Mouse (Mus musculus): ENCODE measurements around the gene Rps12. TPM values are rescaled to one million over a fixed set of nuclear protein-coding genes. Genes with fewer than 3 reads are reported as not detected.
A peak's percentile ranks its signal among the peaks of the same experiment; 100 is the strongest.

Gene Rps12
- total and polyA plus RNA-seq, 2 experiments from 2014 or later, result 142 to 1,859 TPM

DNA sequence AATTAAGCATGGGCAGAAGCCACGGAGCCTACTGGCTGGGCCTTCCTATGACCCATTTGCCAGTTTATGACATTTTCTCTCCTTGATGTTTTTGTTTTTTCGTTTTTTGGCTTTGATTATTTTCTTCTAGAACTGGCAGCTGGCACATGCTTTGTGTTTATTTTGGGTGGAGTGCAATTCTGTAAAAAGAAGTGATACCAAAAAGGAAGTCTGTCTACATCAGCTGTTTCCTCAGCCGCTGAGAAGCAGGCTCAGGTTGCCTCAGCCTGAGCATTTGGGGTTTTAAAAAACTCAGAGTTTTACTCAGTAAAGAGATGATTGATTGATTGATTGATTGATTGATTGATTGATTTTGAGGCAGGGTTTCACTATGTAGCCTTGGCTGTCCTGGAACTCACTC lies 15.8 kb upstream of the Rps12 start:
- ATAC-seq (ENCODE audit: low FRiP score) (no peak), DNase-seq (ENCODE audit: low spot score) (no peak)
- H3K4me2 ChIP-seq (ENCODE audit: low read depth, low read length, poor library complexity, severe bottlenecking), result no peak overlapping the region
- H3K9me3 ChIP-seq (ENCODE audit: low read length), result no peaks in the 10 kb centered on the region
- H3K4me3 ChIP-seq (ENCODE audit: low read depth, low read length), result no peak overlapping the region
- no peak overlapping the region for H3K27ac ChIP-seq (ENCODE audit: low read depth, low read length)
- TF ChIP-seq CTCF (IDR thresholded peaks at IDR 0.05), result no peak
- H3K9ac ChIP-seq (replicated peaks; ENCODE audit: low read length, poor library complexity, severe bottlenecking), result no peak overlapping the region
- no peaks in the 10 kb centered on the region for H3K27me3 ChIP-seq (ENCODE audit: insufficient read depth, low read length)
- peaks cover 3% of the 10 kb centered on the region; the same call in 1 of the 2 replicates for H3K4me1 ChIP-seq (ENCODE audit: insufficient read depth, low read length)
- 74% methylated on average over 3 of the region's 3 CpGs for WGBS
- peaks cover 14% of the 10 kb centered on the region; the same call in 1 of the 2 replicates for H3K36me3 ChIP-seq (ENCODE audit: insufficient read depth, low read length)

DNA sequence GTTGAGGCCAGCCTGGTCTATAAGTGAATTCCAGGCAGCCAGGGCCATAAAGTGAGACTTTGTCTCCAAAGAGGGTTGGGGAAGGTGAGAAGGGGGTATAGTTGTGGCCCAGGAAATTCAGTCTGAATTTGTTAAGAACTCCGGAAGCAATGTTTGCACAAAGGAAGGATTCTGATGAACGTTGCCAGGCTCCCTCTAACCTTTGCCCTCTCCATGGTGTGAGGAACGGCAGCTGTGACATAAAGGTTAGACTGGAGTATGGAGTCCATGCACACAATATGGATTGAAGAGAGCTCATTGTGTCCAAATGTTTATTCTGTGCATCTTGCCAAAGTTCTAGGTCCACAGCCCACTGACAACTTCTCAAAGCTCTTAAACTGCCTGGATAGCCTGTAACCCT lies 12.9 kb upstream of the Rps12 start:
- no peak overlapping the region for H3K4me3 ChIP-seq (ENCODE audit: low read depth, low read length)
- H3K9me3 ChIP-seq (ENCODE audit: low read length), result no peaks in the 10 kb centered on the region
- no peak overlapping the region for H3K27ac ChIP-seq (ENCODE audit: low read depth, low read length)
- no peaks in the 10 kb centered on the region for H3K27me3 ChIP-seq (ENCODE audit: insufficient read depth, low read length)
- TF ChIP-seq CTCF (IDR thresholded peaks at IDR 0.05), result no peak
- no peak overlapping the region for H3K9ac ChIP-seq (replicated peaks; ENCODE audit: low read length, poor library complexity, severe bottlenecking)
- H3K4me2 ChIP-seq (ENCODE audit: low read depth, low read length, poor library complexity, severe bottlenecking), result no peak overlapping the region
- DNase-seq (ENCODE audit: low spot score), result no peak
- H3K4me1 ChIP-seq (ENCODE audit: insufficient read depth, low read length), result peaks cover 3% of the 10 kb centered on the region; the same call in 1 of the 2 replicates
- WGBS, result 24% methylated on average over 3 of the region's 3 CpGs
- ATAC-seq (ENCODE audit: low FRiP score), result no peak
- peaks cover 9% of the 10 kb centered on the region; the same call in 1 of the 2 replicates for H3K36me3 ChIP-seq (ENCODE audit: insufficient read depth, low read length)

DNA sequence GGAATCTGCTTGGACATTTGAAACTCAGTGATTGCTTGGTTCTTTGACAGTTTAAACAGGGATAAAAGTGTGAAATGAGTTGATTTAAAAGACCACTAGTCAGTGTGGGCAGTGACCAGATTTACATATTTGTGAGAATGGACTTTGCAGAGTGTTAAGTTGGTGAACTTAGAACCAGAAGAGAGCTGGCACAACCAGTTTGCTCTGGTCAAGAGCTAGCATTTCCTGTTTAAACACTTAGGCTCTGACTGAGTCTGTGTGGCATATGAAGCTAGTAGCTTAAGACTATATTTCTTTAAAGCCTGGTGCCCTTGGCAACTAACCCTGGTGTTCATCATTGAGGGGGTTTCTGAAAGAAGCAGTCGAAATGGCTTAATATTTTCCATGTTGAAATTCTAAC lies 11.1 kb upstream of the Rps12 start:
- TF ChIP-seq CTCF (IDR thresholded peaks at IDR 0.05), result no peak
- peaks cover 3% of the 10 kb centered on the region; the same call in 1 of the 2 replicates for H3K4me1 ChIP-seq (ENCODE audit: insufficient read depth, low read length)
- WGBS, result 90% methylated on average over 1 of the region's 1 CpGs
- no peak overlapping the region for H3K4me3 ChIP-seq (ENCODE audit: low read depth, low read length)
- no peaks in the 10 kb centered on the region for H3K9me3 ChIP-seq (ENCODE audit: low read length)
- peaks cover 7% of the 10 kb centered on the region; the same call in 1 of the 2 replicates for H3K36me3 ChIP-seq (ENCODE audit: insufficient read depth, low read length)
- no peak overlapping the region for H3K9ac ChIP-seq (replicated peaks; ENCODE audit: low read length, poor library complexity, severe bottlenecking)
- no peak for ATAC-seq (ENCODE audit: low FRiP score)
- peak overlapping the region; percentile 70 for H3K4me2 ChIP-seq (ENCODE audit: low read depth, low read length, poor library complexity, severe bottlenecking)
- H3K27ac ChIP-seq (ENCODE audit: low read depth, low read length), result no peak overlapping the region
- no peak for DNase-seq (ENCODE audit: low spot score)
- no peaks in the 10 kb centered on the region for H3K27me3 ChIP-seq (ENCODE audit: insufficient read depth, low read length)

DNA sequence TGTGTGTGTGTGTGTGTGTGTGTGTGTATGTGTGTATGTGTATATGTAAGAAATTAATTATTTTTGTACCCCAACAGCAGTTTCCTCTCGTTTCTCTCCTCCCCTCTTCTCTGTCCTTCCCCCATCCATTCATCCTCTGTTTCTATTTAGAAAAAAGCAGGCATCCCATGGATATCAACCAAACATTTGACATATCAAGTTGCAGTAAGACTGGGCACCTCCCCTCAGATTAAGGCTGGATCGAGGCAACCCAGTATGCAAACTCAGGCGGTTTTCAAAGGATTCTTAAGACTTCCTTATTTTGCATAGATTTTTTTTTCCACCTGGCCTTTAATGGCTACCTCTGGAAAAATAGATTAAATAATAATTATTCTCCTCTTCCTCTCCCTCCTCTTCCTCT lies 10.5 kb upstream of the Rps12 start:
- WGBS, result 5% methylated on average over 3 of the region's 3 CpGs

DNA sequence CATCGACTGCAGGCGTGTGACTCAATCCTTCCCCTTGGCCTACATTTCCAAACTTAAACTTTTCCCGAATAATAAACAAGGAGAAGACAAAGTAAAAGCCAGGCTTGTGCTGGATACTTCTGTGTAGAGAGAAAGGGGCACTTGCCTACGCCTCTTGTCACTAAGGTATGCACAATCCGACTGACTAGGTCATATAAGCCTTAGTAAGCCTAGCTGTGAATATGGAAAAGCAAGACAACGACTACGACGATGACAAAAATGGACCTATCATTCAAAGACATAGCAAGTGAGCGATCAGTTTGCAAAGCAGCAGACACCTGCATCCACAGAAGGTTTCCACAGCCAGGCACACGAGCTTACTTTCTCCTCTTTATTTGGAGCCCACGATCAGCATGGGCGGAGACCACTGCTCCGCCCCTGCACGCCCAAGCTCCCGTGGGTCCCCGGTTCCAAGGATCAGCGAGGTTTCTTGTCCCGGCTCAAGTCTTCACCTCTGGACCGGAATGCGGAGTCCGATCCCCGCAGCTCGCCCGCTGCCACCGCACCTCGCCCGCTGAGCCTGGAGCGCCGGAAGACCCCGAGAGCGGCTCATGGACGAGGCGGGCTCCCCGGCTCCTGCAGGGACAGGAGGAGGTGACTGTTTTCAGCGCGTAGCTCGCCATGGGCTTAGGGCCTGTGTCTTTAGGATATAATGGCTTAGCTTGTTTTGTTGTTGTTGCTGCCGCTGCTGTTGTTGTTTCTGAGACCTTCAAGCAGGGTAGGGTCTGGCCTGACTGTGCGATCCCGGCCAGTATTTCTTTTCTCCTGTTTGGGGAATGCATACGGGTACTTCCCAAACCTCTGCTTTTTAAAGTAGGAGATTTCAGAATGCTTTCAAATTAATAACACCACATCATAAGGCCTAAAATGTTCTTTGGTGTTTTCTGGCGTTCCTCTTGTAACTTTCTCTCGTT lies 9.8 kb upstream of the Rps12 start, which contains the start of gene Slc18b1:
TSS of gene Slc18b1 (plus strand) at position 436 of the 953 bp plus-strand sequence.
- 1% methylated on average over 43 of the region's 43 CpGs for WGBS
- ATAC-seq (ENCODE audit: low FRiP score), result peak; percentile 68

More for the DNA sequence above, 10.5 kb upstream of the Rps12 start:
- Histone ChIP-seq H3K9ac (replicated peaks; ENCODE audit: low read length, poor library complexity, severe bottlenecking) (no peak overlapping the region; the same call in 1 of the 2 replicates), H3K27me3 (ENCODE audit: insufficient read depth, low read length) (no peaks in the 10 kb centered on the region), H3K4me3 (ENCODE audit: low read depth, low read length) (peak overlapping the region; percentile 67), H3K4me2 (ENCODE audit: low read depth, low read length, poor library complexity, severe bottlenecking) (peak overlapping the region; percentile 70), H3K9me3 (ENCODE audit: low read length) (no peaks in the 10 kb centered on the region), H3K27ac (ENCODE audit: low read depth, low read length) (no peak overlapping the region), H3K4me1 (ENCODE audit: insufficient read depth, low read length) (peaks cover 3% of the 10 kb centered on the region; the same call in 1 of the 2 replicates), H3K36me3 (ENCODE audit: insufficient read depth, low read length) (peaks cover 7% of the 10 kb centered on the region; the same call in 1 of the 2 replicates)
- TF ChIP-seq CTCF (IDR thresholded peaks at IDR 0.05), result no peak
- ATAC-seq (ENCODE audit: low FRiP score) (no peak), DNase-seq (ENCODE audit: low spot score) (no peak)

More for the DNA sequence above, 9.8 kb upstream of the Rps12 start, which contains the start of gene Slc18b1:
- TF ChIP-seq CTCF (IDR thresholded peaks at IDR 0.05), result no peak
- peak within 1 kb of the TSS; percentile 59 for H3K27ac ChIP-seq (ENCODE audit: low read depth, low read length)
- peak; percentile 41 for DNase-seq (ENCODE audit: low spot score)
- H3K9me3 ChIP-seq (ENCODE audit: low read length), result no peaks in the 10 kb centered on the region
- H3K4me1 ChIP-seq (ENCODE audit: insufficient read depth, low read length), result peaks cover 3% of the 10 kb centered on the region; the same call in 1 of the 2 replicates
- H3K4me2 ChIP-seq (ENCODE audit: low read depth, low read length, poor library complexity, severe bottlenecking), result peak within 1 kb of the TSS; percentile 70
- H3K9ac ChIP-seq (replicated peaks; ENCODE audit: low read length, poor library complexity, severe bottlenecking), result peak within 1 kb of the TSS; percentile 77
- peak within 1 kb of the TSS; percentile 67 for H3K4me3 ChIP-seq (ENCODE audit: low read depth, low read length)
- peaks cover 4% of the 10 kb centered on the region; the same call in 1 of the 2 replicates for H3K36me3 ChIP-seq (ENCODE audit: insufficient read depth, low read length)
- H3K27me3 ChIP-seq (ENCODE audit: insufficient read depth, low read length), result no peaks in the 10 kb centered on the region

All from midbrain, postnatal 0 days (tissue).